Mouse (Mus musculus) mesoderm, embryonic 11.5 days (tissue): ENCODE measurements around the gene Fgf7.

ENCODE experiments used
- DNase-seq: peaks from one replicate; pipeline ENCODE4 v3.0.0-alpha.2; 2012; ENCODE audit warnings: low read depth, low spot score

Fgf7 gene

GRCm38 (mm10) chr2:126061037-126061773 lies 26.7 kb downstream of the Fgf7 start:
- DNase-seq: no peak

- no peak for DNase-seq
Observed at GRCm38 (mm10) chr2:126062876-126063275, 28.4 kb downstream of the Fgf7 start.

- DNase-seq: no peak
Observed at GRCm38 (mm10) chr2:126064814-126065213, 30.4 kb downstream of the Fgf7 start.

- no peak for DNase-seq
Observed at GRCm38 (mm10) chr2:126065303-126065856, 30.9 kb downstream of the Fgf7 start.

- no peak for DNase-seq
Observed at GRCm38 (mm10) chr2:126069740-126070139, 35.3 kb downstream of the Fgf7 start.

- no peak for DNase-seq
Observed at GRCm38 (mm10) chr2:126073744-126074143, 39.3 kb downstream of the Fgf7 start.

GRCm38 (mm10) chr2:126076506-126076905 lies 42.0 kb downstream of the Fgf7 start:
- DNase-seq: no peak

GRCm38 (mm10) chr2:126079086-126079485 lies 44.6 kb downstream of the Fgf7 start:
- no peak for DNase-seq

GRCm38 (mm10) chr2:126084326-126084725 lies 49.9 kb downstream of the Fgf7 start:
- DNase-seq: no peak

- no peak for DNase-seq
Observed at GRCm38 (mm10) chr2:126086187-126086586, 51.7 kb downstream of the Fgf7 start.

- no peak for DNase-seq
Observed at GRCm38 (mm10) chr2:126090432-126090831, 56.0 kb downstream of the Fgf7 start.

- DNase-seq: no peak
Observed at GRCm38 (mm10) chr2:126094616-126095015, 60.2 kb downstream of the Fgf7 start.
